Mouse (Mus musculus) cerebellum, postnatal 36 days (tissue): ENCODE results near the gene Mdm1.
"Not testable (repeated sequence)": the region's sequence is repeated elsewhere in the genome, so short reads cannot be mapped to it uniquely, and the experiment has no call there.

ENCODE experiments used
- DNase-seq, 2 experiments: peaks; one replicate each; pipeline ENCODE4 v3.0.0; 2021 to 2022; ENCODE audit warnings: mixed read lengths in 2 of 2

The Mdm1 gene

DNA sequence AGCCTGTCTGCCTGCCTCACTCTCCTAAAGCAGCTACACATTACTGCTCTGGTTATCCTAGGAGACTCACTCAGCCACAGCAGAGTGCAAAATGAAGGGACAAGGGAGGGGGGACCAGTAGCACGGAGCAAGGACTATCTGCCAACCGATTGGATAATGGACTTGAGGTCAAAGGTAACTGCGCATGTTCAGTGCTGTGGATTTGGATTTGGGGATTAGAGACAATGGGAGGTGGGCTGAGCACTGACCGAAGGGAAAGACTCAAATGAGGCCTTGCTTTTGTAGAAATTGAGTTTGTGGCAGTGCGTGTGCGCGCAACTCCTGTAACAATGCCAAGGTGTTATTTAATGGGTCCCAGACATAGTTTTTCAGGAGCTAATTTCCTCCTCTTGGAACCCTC lies 16.4 kb upstream of the Mdm1 start:
- no peak for DNase-seq

- no peak for DNase-seq
Measured at GRCm38 (mm10) chr10:118125776-118126445, 15.7 kb upstream of the Mdm1 start.

DNA sequence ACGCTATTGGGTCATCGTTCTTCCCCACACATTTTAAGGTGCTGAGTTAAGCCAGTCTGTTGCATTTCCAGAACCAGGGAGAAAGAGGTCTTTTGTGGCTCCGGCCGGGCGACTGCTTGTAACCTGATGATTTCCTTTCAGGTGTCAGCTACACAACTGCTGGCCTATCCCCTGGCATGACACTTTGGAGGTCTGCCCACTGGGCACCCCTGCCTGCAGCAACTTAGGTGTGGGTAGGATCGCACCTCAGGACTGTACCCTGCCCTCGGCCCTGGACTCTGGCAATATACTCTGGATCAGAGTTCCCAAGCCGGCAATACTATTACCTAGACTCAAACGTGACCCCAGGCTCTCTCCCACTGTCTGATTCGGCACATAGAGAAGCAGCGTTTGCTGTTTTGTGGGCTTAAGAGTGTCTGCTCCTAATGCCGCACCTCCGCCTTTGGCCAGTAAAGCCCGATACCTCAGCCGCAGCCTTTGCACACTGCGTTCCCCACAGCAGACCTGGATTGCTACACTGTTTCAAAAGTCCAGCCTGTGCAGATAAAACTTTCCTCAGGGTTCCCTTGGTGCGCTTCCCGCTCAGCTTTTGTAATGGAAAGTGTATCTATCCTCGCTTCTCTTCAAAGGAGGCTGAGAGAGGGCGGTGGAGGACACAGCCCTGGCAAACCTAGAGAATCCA lies 12.5 kb upstream of the Mdm1 start:
- DNase-seq, result no peak

DNA sequence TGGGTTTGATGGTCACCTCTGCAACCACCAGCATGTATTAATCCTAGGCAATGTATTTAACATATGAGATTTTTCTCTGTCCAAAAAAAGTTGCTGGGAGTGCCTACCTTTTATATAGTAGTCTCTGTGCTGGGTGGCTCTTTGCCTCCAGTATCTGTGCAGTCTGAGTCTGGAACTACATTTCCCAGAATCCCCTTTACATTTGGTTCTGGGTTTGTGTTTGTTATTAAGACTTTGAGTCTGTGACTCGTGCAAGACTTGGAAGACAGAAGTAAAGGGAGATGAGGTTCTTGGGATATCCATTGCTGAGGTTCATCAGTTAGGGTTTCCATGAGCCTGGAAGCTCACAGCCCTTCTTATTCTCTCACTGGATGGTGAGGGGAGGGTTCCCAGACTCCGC lies 11.6 kb upstream of the Mdm1 start:
- DNase-seq, result no peak

GRCm38 (mm10) chr10:118132993-118133392 lies 8.6 kb upstream of the Mdm1 start:
- no peak for DNase-seq

GRCm38 (mm10) chr10:118138508-118138907 lies 3.1 kb upstream of the Mdm1 start:
- DNase-seq, result no peak

GRCm38 (mm10) chr10:118139837-118140570 lies 1.6 kb upstream of the Mdm1 start:
- no peak for DNase-seq

GRCm38 (mm10) chr10:118141884-118142801 lies 532 bp downstream of the Mdm1 start:
- no peak for DNase-seq

GRCm38 (mm10) chr10:118149381-118149780 lies 7.8 kb downstream of the Mdm1 start:
- DNase-seq, result no peak

GRCm38 (mm10) chr10:118150866-118151265 lies 9.3 kb downstream of the Mdm1 start:
- no peak for DNase-seq

- DNase-seq, result no peak
Measured at GRCm38 (mm10) chr10:118155932-118156331, 14.3 kb downstream of the Mdm1 start.

DNA sequence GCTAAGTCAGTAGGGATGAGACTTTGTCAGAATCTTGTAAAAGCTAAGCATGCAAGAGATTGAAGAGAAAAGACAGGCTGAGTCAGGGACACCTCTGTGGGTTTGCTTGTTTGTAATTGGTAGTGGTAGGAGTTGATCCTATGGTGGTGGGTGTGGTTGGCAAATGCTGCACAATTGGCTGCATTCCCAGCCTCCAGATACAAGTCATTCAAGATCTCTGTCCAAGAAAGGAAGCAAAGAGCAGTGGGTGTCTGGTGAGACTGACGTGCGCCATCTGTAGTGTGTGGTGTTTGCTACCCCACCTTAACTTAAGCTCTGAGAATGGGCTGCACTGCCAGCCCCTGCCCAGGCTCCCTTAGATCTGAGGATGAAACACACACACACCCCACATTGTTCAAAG lies 19.5 kb downstream of the Mdm1 start:
- DNase-seq, result no peak

DNA sequence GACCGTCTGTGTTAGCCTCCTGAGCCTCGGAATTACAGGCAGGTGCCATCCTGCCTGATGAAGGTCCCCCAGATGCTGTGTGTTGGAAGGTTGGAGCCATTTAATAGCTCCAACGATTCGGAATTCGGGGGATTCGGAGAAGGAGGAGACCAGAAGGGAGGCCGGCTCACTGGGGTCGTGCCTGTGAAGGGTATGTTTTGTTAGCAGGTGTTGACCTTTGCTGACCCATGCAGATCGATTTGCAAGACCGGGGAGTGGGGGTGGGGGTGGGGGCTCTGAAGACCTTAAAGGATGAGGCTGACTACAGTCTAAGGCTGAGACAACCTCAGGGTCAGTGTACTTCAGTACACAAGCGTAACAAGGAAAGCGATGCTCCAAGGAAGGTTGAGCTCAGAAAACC lies 27.6 kb downstream of the Mdm1 start:
- no peak for DNase-seq

- no peak for DNase-seq
Measured at GRCm38 (mm10) chr10:118172416-118172815, 30.8 kb downstream of the Mdm1 start.

GRCm38 (mm10) chr10:118172876-118173275 lies 31.3 kb downstream of the Mdm1 start:
- no peak for DNase-seq

- not testable (repeated sequence) for DNase-seq
Measured at GRCm38 (mm10) chr10:118175542-118175941, 33.9 kb downstream of the Mdm1 start.

GRCm38 (mm10) chr10:118178735-118179151 lies 37.1 kb downstream of the Mdm1 start:
- no peak for DNase-seq

DNA sequence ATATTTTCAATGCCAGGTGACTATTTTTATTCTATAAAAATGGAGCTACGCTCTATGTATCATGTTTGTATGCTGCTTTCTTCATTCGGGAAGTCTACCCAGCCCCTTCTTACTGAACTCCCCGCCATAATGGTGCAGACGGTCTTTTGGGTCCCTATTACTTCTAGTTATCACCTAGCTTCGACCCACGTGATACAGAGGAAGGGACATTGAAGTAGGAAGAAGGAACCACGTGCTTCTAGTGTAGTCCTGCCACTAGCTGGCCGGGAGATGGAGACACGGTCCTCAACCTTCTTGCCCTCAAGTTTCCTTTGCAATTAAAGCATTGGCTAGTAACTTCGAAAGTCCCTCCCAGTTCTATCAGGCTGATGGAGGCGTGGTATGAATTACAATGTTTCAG lies 37.7 kb downstream of the Mdm1 start:
- DNase-seq, result no peak

DNA sequence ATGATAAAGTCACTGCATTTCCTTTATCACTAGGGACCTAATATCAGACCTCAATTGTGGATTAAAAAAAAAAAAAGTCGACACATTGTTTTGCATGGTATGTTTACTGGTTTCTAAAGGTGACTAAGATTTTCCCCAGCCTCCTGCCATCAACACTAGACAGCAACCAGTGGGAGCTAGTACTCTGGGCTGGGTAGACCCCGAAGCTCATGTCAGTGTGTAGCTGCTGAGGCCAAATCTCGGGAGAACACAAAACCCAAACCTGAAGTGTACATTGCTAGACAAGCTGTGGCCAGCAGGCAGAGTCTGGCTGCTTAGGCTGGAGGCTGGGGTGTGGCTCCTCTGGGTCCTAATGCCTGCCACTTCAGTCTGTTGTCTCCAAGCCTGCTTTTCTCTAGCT lies 53.5 kb downstream of the Mdm1 start:
- DNase-seq, result not testable (repeated sequence)

GRCm38 (mm10) chr10:118204642-118205041 lies 63.0 kb downstream of the Mdm1 start, which contains the start of gene Il22:
Gene Il22, plus strand, starts transcription at chr10:118204942.
- no peak for DNase-seq

- not testable (repeated sequence) for DNase-seq
Measured at GRCm38 (mm10) chr10:118215719-118216393, 74.2 kb downstream of the Mdm1 start.
